Mouse (Mus musculus) neutrophil, adult 59 days (primary cell): Measurements from ENCODE around the gene Prox2. TPM values are rescaled to one million over a fixed set of nuclear protein-coding genes. Genes with fewer than 3 reads are reported as not detected.

Experiments
- total RNA-seq, 2 experiments: library from RNA; stranded (reverse); gene quantifications; 1 replicate in 1 of 2; 2 replicates in 1 of 2; pipeline ENCODE4 v1.2.4; 2023

Gene Prox2
- total RNA-seq = 1 to 10 TPM; 4.4 to 5.6 TPM

GRCm38 (mm10) chr12:85110698-85111592, at the start of gene Prox2, which contains the start of gene Dlst:
TSS of gene Prox2 (minus strand) at chr12:85110759.
TSS of gene Dlst (plus strand) at chr12:85110833.

GRCm38 (mm10) chr12:85151002-85151774, 40.6 kb upstream of the Prox2 start, which contains the start of gene Rps6kl1:
TSS of gene Rps6kl1 (minus strand) at chr12:85151264.

Other genes starting within 250 kb of the Prox2 start
- under 1 TPM; 0.07 to 0.55 TPM for gene Ltbp2, start 234.2 kb downstream of the Prox2 start, total RNA-seq
- gene Fcf1, start 139.9 kb downstream of the Prox2 start, total RNA-seq = 10 to 100 TPM; 42.1 to 48.3 TPM
- 10 to 100 TPM; 35.3 to 39.6 TPM for gene Arel1, start 139.9 kb downstream of the Prox2 start, total RNA-seq
- 10 to 100 TPM; 29.8 to 34.5 TPM for gene Ylpm1, start 114.4 kb downstream of the Prox2 start, total RNA-seq
- gene Dlst, start 74 bp upstream of the Prox2 start, total RNA-seq = 100 to 1,000 TPM; 332 to 336 TPM
- under 1 TPM in 1 of 2 experiments, not detected in 1; 0.13 TPM for gene Rps6kl1, start 40.5 kb upstream of the Prox2 start, total RNA-seq
- gene Pgf, start 67.0 kb upstream of the Prox2 start, total RNA-seq = not detected
- gene Eif2b2, start 108.7 kb upstream of the Prox2 start, total RNA-seq = 10 to 100 TPM; 71.6 to 83.0 TPM
- gene Mlh3, start 159.8 kb upstream of the Prox2 start, total RNA-seq = 1 to 10 TPM; 4.5 to 5.2 TPM
- gene Acyp1, start 177.7 kb upstream of the Prox2 start, total RNA-seq = 10 to 100 TPM; 13.1 to 15.8 TPM
- gene Zc2hc1c, start 177.8 kb upstream of the Prox2 start, total RNA-seq = not detected
- 10 to 100 TPM; 52.6 to 54.0 TPM for gene Nek9, start 228.6 kb upstream of the Prox2 start, total RNA-seq